Mouse (Mus musculus): ENCODE measurements around the gene Mat2a.

- TF ChIP-seq CTCF (IDR thresholded peaks at IDR 0.05) (no peak), EP300 (IDR thresholded peaks at IDR 0.05) (no peak)
Observed at GRCm38 (mm10) chr6:72405356-72405755, 34.0 kb downstream of the Mat2a start.

Measured in lung, postnatal 0 days (tissue).